Mouse (Mus musculus): ENCODE measurements around the gene Zfhx3.

The Zfhx3 gene

GRCm38 (mm10) chr8:108019651-108020050, 77.2 kb downstream of the Zfhx3 start:
- no peak for DNase-seq

- DNase-seq: no peak
Measured at GRCm38 (mm10) chr8:108022404-108022803, 80.0 kb downstream of the Zfhx3 start.

- no peak for DNase-seq
Measured at GRCm38 (mm10) chr8:108024331-108024730, 81.9 kb downstream of the Zfhx3 start.

- DNase-seq: no peak
Measured at GRCm38 (mm10) chr8:108025249-108025648, 82.8 kb downstream of the Zfhx3 start.

GRCm38 (mm10) chr8:108026557-108027440, 84.4 kb downstream of the Zfhx3 start:
- DNase-seq: no peak

DNA sequence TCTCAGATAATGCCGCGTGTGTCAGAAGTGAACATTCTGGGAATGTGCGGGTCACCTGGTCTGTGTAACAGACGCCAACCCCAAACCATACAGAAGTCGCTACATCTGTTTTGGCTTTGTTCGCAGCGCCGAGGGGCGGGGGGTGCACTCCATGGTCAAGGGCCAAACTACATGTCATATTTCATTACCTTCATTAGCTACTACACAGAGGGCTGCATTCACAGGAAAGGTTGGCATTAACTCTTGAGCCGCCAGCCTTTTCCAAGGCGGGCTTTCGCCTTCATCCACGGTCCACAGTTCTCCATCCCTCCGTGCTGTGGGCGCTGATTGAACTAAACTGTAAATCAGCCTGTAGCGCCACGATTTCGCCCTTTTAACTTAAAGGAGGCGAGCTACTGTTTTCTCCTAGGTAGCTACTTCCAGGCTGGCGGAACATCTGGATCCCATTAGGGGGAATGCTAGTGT, 85.1 kb downstream of the Zfhx3 start:
- no peak for DNase-seq

DNA sequence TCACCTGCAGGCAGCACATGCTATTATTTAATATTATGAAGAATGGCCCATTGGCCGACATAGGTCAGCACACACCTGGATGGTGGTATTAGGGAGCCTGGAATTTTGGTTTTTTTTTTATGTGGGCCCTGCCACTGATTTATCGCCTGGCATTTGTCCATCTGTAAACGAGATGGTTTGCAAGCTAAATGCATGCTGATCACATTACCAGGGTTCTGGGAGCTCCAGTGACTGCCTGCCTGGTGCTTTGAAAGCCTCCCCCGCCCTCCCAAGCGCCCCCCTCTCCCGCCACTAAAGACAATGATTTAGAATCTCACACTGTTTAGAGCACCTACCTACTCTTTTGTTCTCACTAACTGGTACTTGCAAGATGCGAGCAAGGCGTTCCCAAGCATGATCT, 86.0 kb downstream of the Zfhx3 start:
- no peak for DNase-seq

GRCm38 (mm10) chr8:108031159-108031558, 88.7 kb downstream of the Zfhx3 start:
- DNase-seq: no peak

DNA sequence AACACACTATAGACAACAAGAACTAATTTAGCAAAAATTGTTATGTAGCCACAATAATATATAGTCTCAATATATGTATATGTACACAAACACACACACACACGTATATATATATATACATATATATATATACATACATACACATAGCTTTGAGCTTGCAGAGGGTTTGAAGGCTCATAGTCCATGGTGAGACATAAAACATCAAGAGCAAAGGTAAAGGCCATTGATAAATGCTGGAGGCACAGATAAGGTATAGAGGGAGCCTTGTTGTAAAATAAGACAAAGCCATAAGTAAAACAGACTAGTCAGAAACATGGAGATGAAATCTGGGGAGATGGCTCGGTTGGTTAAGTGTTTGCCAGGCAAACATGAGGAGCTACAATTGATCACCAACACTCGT, 91.6 kb downstream of the Zfhx3 start:
- no peak for DNase-seq

DNA sequence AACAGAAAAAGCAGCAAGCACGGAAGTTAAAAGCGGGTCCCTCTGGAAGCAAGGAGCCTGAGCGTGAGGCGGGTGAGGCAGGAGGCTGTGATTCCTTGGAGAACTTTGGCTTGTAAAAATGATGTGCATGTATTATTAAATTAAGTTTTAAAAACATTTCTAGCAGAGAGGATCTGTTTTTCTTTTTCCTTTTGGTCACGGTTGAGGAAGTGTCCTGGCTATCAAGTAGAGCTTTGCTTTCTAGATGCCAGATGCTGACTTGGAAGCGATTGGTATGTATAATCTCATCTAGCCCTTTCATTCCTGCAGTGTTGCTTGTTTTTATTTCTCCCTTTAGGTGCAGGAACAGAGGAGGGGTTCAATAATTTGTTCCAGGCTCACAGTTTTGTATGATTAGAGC, 92.3 kb downstream of the Zfhx3 start:
- no peak for DNase-seq

DNA sequence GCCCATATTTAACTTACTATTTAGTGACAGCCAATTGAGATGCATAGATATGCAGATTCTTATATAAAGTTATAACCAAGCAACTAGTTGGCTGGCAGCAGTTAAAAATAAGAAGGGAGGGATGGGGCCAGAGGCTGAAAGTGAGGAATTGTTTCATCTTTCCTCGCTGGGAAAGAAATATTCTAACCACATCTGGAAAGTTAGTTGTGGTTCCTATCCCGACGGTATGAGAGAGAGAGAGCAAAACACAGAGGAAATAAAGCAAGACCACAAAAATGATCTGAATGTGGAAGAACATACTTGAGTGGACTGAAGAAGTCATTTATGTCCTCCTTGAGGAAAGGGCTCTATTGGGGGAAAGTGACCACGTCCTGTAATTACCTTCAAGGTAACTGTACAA, 101.2 kb downstream of the Zfhx3 start:
- DNase-seq: no peak

- DNase-seq: no peak
Measured at GRCm38 (mm10) chr8:108044185-108044584, 101.7 kb downstream of the Zfhx3 start.

DNA sequence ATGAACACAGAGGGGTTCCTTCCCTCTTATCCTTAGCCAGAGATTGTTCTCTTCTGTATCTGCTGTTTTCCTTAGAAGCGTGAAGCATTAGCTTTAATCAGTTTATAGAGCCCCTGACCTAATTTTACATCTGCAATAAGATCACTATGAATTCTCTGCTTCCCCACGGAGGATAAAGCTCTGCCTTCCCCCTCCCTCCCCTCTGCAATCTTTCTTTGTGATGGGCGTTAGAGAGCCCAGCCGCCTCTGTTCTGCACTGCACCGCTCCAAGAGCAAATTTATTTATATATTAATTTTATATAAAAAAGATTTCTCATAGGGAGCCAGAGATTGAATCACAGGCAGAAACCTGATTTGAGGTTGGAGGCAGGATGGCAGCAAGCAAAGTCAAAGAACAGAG, 113.8 kb downstream of the Zfhx3 start:
- no peak for DNase-seq

DNA sequence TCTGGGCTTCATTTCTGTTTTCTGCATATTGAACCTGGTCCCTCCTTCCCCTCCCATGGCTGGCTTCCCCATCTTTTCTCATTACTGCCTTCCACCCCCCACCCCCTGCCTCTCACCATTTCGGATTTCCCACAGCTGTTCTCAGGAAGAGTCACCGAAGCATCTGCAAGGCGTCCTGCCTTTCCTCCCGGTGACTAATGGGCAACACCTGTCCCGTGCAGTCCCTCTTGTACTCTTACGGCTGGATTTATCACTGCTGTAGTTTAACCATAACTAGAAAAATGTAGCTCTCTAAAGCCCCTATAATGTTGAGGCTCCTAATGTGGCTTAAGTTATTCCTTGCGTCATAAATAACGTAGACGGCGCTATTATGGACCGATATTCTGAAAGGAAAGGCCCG, 119.5 kb downstream of the Zfhx3 start:
- no peak for DNase-seq

GRCm38 (mm10) chr8:108067111-108067510, 124.7 kb downstream of the Zfhx3 start:
- no peak for DNase-seq

GRCm38 (mm10) chr8:108068195-108068594, 125.8 kb downstream of the Zfhx3 start:
- no peak for DNase-seq

- DNase-seq: no peak
Measured at GRCm38 (mm10) chr8:108070438-108070837, 128.0 kb downstream of the Zfhx3 start.

DNA sequence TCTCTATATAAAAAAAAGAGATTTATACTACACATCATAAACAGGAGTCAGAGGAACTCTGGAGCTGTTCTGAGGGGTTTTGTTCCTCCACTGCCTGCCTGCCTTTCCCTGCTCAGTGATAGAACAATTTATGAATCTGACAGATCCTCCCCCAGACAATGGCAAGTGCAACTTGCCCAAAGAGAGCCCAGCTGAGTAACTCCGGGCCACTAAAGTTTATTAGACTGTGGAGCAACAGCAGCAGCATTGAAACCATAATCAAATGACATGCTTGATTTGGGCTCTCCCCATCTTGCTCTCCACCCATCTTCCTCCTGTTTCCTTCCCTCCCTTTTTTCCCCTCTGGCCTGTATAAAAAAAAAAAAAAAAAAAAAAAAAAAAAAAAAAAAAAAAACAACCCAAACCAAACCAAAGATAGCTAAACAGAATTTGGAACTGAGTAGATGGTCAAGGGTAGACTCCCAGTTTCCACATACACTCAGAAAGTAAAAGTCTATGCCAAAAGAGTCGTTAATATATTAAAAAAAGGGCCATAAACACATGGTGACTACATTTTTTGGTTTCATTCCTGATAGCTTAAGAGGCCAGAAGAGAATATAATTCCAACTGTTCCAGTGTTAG, 129.8 kb downstream of the Zfhx3 start:
- no peak for DNase-seq

- DNase-seq: no peak
Measured at GRCm38 (mm10) chr8:108072853-108073252, 130.4 kb downstream of the Zfhx3 start.

DNA sequence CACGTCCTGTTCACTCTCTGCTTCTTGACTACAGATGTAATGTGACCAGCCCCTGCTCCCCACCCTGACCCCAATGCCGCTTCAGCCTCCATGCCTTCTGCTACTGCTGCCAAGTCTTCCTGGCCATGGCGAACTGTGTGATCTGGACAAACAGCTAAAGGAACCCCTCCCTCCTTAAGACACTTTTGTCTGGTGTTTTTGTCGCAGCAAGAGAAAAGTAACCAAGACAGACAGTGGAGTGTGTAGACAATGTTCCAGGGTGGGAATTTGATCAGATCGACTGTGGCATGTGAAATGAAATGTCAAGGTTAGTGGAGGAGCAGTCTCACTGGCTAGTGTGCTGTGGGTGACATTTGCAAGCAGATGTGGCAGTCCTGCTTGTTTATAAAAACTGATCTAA, 132.7 kb downstream of the Zfhx3 start:
- no peak for DNase-seq

DNA sequence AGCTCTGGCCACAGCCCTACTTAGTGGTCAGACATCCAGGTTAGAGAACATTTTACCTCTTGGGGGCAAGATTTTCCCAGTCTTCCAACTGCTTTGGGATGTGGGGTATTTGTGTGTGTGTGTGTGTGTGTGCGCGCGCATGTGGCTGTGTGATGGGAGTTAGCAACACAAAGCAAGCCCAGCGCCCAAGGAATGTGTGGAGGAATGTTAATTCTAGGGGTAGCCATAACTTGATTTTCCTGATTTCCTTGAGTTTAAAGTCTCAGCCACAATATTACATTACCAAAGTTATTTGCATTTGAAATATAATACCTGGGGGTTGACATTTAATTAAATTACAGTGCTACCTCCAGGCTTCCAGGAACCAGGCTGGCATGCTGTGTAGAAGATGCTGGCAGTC, 136.3 kb downstream of the Zfhx3 start:
- DNase-seq: no peak

GRCm38 (mm10) chr8:108086913-108087312, 144.5 kb downstream of the Zfhx3 start:
- DNase-seq: no peak

DNA sequence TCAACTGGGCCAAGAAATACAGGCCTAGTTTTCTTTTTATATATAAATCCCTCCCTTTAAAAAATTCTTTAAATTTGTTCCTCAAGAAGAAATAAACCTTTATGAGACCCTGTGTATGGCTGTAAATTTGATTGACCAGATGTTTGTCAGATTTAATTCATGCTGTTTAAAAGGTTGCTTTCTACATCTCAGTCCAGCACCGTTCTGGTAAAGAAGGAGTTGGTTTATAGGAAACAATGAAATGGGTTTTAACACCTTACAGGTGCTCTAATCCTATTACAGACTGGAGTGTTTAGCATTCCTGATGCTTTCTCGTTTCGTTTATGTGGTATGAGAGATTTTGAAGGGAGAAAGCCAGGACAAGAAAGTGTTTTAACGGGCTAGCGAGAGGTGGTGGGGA, 147.2 kb downstream of the Zfhx3 start:
- DNase-seq: no peak

DNA sequence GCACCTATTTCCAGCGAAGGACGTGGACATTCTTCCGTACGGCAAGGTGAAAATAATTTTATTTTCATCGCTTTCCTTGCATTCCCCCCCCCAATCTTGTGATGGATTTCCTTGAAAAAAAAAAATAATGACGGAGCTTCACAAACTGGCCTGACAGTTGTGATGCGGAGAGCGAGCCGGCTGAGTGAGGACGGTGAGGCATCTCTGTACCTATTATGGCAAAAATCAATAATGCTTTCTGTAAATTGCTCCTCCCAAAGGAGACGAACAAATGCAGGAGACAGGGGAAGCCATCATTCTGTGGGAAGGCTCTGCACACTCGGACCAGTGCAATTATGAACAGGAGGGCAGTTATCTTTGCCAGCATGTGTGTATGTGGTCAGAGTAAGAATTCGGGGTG, 156.2 kb downstream of the Zfhx3 start:
- no peak for DNase-seq

Data from right cerebral cortex, postnatal 25 days (tissue).